Mouse (Mus musculus): ENCODE measurements around the gene Anxa9. TPM values are rescaled to one million over a fixed set of nuclear protein-coding genes. Genes with fewer than 3 reads are reported as not detected.

The Anxa9 gene
- polyA plus RNA-seq, 1 experiment from 2014 or later = 1.2 TPM

DNA sequence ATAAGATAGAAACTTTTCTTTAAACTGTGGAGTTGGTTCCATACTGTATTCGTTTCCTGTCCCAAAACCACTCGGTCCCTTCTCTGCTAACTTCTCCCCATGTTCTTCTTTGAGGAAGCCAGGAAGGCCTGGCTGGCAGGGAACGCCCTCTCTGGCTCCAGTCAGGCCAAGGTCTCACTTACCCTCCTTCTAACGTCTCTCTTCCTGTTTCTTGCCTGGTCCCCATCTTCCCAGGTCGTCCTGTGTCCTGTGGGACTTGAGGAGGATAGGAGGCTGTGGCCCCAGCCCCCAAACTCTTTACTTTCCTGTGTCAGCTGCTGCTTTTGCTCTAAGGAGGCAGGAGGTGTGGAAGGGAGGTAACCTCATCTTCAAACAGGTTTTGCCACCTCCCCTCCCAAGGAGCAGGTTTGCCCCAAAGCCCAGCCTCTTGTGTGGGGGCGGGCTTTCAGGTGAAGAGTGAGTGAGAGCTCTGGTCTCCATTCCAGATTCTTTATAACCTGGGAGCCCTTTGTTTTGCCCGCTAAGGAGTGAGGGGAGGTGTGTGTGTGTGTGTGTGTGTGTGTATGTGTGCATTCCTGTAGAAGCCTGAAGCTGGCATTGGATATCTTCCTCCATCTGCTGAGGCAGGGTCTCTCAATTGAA, 56.1 kb downstream of the Anxa9 start, which contains the start of gene Bnipl:
Gene Bnipl (minus strand): TSS at position 411 of the 642 bp plus-strand sequence.
- Histone ChIP-seq H3K27me3 (ENCODE audit: control insufficient read depth, insufficient read depth, low read length) (no peaks in the 10 kb centered on the region), H3K4me1 (ENCODE audit: control insufficient read depth, insufficient read depth, low read length) (no peaks in the 10 kb centered on the region), H3K27ac (ENCODE audit: low read depth, low read length) (no peak within 1 kb of the TSS), H3K4me3 (ENCODE audit: low read depth, low read length) (no peak within 1 kb of the TSS), H3K9ac (ENCODE audit: low read length) (no peak within 1 kb of the TSS), H3K4me2 (ENCODE audit: low read depth) (no peak within 1 kb of the TSS), H3K9me3 (ENCODE audit: control insufficient read depth, low read length) (no peaks in the 10 kb centered on the region), H3K36me3 (ENCODE audit: control insufficient read depth, insufficient read depth, low read length) (peaks cover 3% of the 10 kb centered on the region; the same call in 1 of the 2 replicates)
- WGBS = 65% methylated on average over 7 of the region's 7 CpGs
- ATAC-seq (ENCODE audit: insufficient read depth, low FRiP score, low TSS enrichment) (no peak), DNase-seq (ENCODE audit: low spot score) (no peak)

DNA sequence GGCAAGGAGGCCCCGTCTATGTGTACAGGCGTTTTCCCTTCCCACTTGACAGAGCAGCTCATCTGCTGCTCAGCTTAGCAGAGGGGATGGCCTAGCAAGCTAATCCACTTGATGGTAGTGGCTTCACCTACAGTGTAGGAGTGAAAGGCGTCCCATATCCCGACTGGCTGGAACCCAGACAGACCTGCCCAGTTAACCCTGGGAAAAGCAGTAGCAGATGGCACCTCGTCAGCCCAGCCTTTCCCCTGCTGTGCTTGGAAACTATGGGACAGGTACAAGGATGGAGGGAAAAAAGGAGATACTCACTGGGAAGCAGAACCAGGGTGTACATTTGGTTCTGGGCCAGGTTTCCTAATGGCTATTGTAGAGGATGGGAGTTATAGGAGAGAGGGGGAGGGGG, 56.6 kb downstream of the Anxa9 start:
- Histone ChIP-seq H3K4me3 (ENCODE audit: low read depth, low read length) (no peak overlapping the region), H3K27me3 (ENCODE audit: control insufficient read depth, insufficient read depth, low read length) (no peaks in the 10 kb centered on the region), H3K4me1 (ENCODE audit: control insufficient read depth, insufficient read depth, low read length) (no peaks in the 10 kb centered on the region), H3K4me2 (ENCODE audit: low read depth) (no peak overlapping the region), H3K36me3 (ENCODE audit: control insufficient read depth, insufficient read depth, low read length) (peaks cover 3% of the 10 kb centered on the region; the same call in 1 of the 2 replicates), H3K9ac (ENCODE audit: low read length) (no peak overlapping the region), H3K27ac (ENCODE audit: low read depth, low read length) (no peak overlapping the region), H3K9me3 (ENCODE audit: control insufficient read depth, low read length) (no peaks in the 10 kb centered on the region)
- 80% methylated on average over 5 of the region's 5 CpGs for WGBS
- ATAC-seq (ENCODE audit: insufficient read depth, low FRiP score, low TSS enrichment) (no peak), DNase-seq (ENCODE audit: low spot score) (no peak)

DNA sequence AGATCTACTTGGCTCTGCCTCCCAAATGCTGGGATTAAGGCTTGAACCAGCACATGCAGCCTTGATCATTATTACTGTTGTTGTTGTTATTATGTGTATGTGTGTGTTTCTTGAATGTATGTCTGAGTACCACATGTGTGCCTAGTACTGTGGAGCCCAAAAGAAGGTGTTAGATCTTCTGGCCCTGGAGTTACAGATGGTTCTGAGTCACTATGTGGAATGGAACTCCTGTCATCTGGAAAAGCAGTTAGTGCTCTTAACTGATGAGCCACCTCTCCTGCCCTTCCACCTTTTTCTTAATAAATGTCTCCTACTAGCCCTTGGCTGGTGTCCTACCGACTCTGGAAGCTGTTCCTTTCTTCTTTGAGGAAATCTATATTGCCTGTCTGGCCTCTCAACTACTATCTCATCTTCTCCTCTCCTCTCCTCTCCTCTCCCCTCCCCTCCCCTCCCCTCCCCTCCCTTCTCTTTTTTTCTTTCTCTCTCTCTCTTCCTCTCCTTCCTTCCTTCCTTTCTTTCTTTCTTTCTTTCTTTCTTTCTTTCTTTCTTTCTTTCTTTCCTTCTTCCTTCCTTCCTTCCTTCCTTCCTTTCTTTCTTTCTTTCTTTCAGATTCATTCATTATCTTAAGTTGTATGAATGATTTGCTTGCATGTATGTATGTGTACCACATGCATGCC, 59.2 kb downstream of the Anxa9 start:
- ATAC-seq (ENCODE audit: insufficient read depth, low FRiP score, low TSS enrichment) (no peak), DNase-seq (ENCODE audit: low spot score) (no peak)
- no peak overlapping the region for H3K4me3 ChIP-seq (ENCODE audit: low read depth, low read length)
- H3K4me2 ChIP-seq (ENCODE audit: low read depth) = no peak overlapping the region
- H3K36me3 ChIP-seq (ENCODE audit: control insufficient read depth, insufficient read depth, low read length) = no peaks in the 10 kb centered on the region
- no peak overlapping the region for H3K27ac ChIP-seq (ENCODE audit: low read depth, low read length)
- H3K9ac ChIP-seq (ENCODE audit: low read length) = no peak overlapping the region
- H3K27me3 ChIP-seq (ENCODE audit: control insufficient read depth, insufficient read depth, low read length) = no peaks in the 10 kb centered on the region
- WGBS = 67% methylated on average over 1 of the region's 1 CpGs
- H3K4me1 ChIP-seq (ENCODE audit: control insufficient read depth, insufficient read depth, low read length) = no peaks in the 10 kb centered on the region
- no peaks in the 10 kb centered on the region for H3K9me3 ChIP-seq (ENCODE audit: control insufficient read depth, low read length)

DNA sequence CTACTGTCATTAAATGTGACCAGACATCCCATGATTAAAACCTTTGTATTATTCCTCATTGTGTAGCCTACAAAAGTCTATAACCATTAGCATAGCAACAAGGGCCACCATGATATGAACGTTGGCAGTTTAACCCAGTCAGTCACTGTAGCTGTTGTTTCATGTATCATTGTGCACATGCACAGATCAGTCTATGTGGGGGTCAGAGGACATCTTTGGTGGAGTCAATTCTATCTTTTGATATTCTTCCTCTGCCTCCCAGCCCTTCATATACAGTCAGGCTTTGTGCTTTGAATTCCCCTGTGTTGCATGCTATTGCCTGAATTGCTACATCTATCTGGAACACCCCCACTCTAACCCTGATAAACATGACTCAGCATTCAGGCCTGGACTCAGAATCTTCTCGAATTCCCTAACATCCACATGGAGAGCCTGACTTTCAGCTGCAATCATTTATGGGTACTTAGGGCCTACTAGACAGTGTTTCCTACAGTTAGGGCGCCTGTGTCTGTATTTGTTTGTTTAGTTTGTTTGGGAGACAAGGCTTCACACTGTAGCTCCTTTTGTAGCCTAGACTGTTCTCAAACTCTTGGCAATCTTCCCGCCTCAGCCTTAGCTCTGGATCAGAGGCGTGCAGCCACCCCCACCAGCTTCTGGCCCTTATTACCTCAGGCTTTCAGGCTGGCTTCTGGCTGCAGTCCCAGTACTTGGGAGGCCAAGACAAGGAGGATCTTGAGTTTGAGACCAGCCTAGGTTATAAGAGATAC, 60.3 kb downstream of the Anxa9 start:
- Histone ChIP-seq H3K9me3 (ENCODE audit: control insufficient read depth, low read length) (no peaks in the 10 kb centered on the region), H3K27me3 (ENCODE audit: control insufficient read depth, insufficient read depth, low read length) (no peaks in the 10 kb centered on the region), H3K4me1 (ENCODE audit: control insufficient read depth, insufficient read depth, low read length) (no peaks in the 10 kb centered on the region), H3K27ac (ENCODE audit: low read depth, low read length) (no peak overlapping the region), H3K4me2 (ENCODE audit: low read depth) (no peak overlapping the region), H3K4me3 (ENCODE audit: low read depth, low read length) (no peak overlapping the region), H3K9ac (ENCODE audit: low read length) (no peak overlapping the region), H3K36me3 (ENCODE audit: control insufficient read depth, insufficient read depth, low read length) (no peaks in the 10 kb centered on the region)
- ATAC-seq (ENCODE audit: insufficient read depth, low FRiP score, low TSS enrichment) = no peak
- WGBS = 89% methylated on average over 5 of the region's 5 CpGs
- DNase-seq (ENCODE audit: low spot score) = no peak

Other genes with a start within 250 kb of the Anxa9 start
- gene Pip5k1a, start 200.2 kb downstream of the Anxa9 start, polyA plus RNA-seq (2014; fragmentation: Nextera tagmentation; extraction: Ambion mirVana) = 12.3 and 13.4 TPM in 2 replicates
- gene Vps72, start 196.2 kb downstream of the Anxa9 start, polyA plus RNA-seq (2014; fragmentation: Nextera tagmentation; extraction: Ambion mirVana) = 243 and 248 TPM in 2 replicates
- 0.57 and 1.0 TPM in 2 replicates for gene Tmod4, start 182.7 kb downstream of the Anxa9 start, polyA plus RNA-seq (2014; fragmentation: Nextera tagmentation; extraction: Ambion mirVana)
- 85.0 and 89.6 TPM in 2 replicates for gene Scnm1, start 173.2 kb downstream of the Anxa9 start, polyA plus RNA-seq (2014; fragmentation: Nextera tagmentation; extraction: Ambion mirVana)
- gene Lysmd1, start 173.1 kb downstream of the Anxa9 start, polyA plus RNA-seq (2014; fragmentation: Nextera tagmentation; extraction: Ambion mirVana) = 15.5 and 17.9 TPM in 2 replicates
- gene Tnfaip8l2, start 164.8 kb downstream of the Anxa9 start, polyA plus RNA-seq (2014; fragmentation: Nextera tagmentation; extraction: Ambion mirVana) = 1.4 and 1.5 TPM in 2 replicates
- 22.5 and 24.4 TPM in 2 replicates for gene Sema6c, start 146.7 kb downstream of the Anxa9 start, polyA plus RNA-seq (2014; fragmentation: Nextera tagmentation; extraction: Ambion mirVana)
- gene Gabpb2, start 89.3 kb downstream of the Anxa9 start, polyA plus RNA-seq (2014; fragmentation: Nextera tagmentation; extraction: Ambion mirVana) = 4.7 and 4.8 TPM in 2 replicates
- 104 and 109 TPM in 2 replicates for gene Cdc42se1, start 78.4 kb downstream of the Anxa9 start, polyA plus RNA-seq (2014; fragmentation: Nextera tagmentation; extraction: Ambion mirVana)
- 173 and 176 TPM in 2 replicates for gene Mllt11, start 75.0 kb downstream of the Anxa9 start, polyA plus RNA-seq (2014; fragmentation: Nextera tagmentation; extraction: Ambion mirVana)
- 0.33 TPM in 1 of 2 replicates, not detected in the other for gene Gm128, start 65.6 kb downstream of the Anxa9 start, polyA plus RNA-seq (2014; fragmentation: Nextera tagmentation; extraction: Ambion mirVana)
- gene Bnipl, start 56.0 kb downstream of the Anxa9 start, polyA plus RNA-seq (2014; fragmentation: Nextera tagmentation; extraction: Ambion mirVana) = 0.31 and 0.54 TPM in 2 replicates
- 46.1 and 48.1 TPM in 2 replicates for gene Mindy1, start 25.8 kb downstream of the Anxa9 start, polyA plus RNA-seq (2014; fragmentation: Nextera tagmentation; extraction: Ambion mirVana)
- 32.4 and 32.9 TPM in 2 replicates for gene Prune1, start 25.1 kb downstream of the Anxa9 start, polyA plus RNA-seq (2014; fragmentation: Nextera tagmentation; extraction: Ambion mirVana)
- 107 and 109 TPM in 2 replicates for gene Cers2, start 7.6 kb upstream of the Anxa9 start, polyA plus RNA-seq (2014; fragmentation: Nextera tagmentation; extraction: Ambion mirVana)
- 67.1 and 68.7 TPM in 2 replicates for gene Setdb1, start 50.0 kb upstream of the Anxa9 start, polyA plus RNA-seq (2014; fragmentation: Nextera tagmentation; extraction: Ambion mirVana)
- gene 4930558C23Rik, start 95.7 kb upstream of the Anxa9 start, polyA plus RNA-seq (2014; fragmentation: Nextera tagmentation; extraction: Ambion mirVana) = not detected in 2 replicates
- gene Arnt, start 127.2 kb upstream of the Anxa9 start, polyA plus RNA-seq (2014; fragmentation: Nextera tagmentation; extraction: Ambion mirVana) = 23.4 and 27.2 TPM in 2 replicates
- gene Ctsk, start 192.1 kb upstream of the Anxa9 start, polyA plus RNA-seq (2014; fragmentation: Nextera tagmentation; extraction: Ambion mirVana) = 7.3 and 8.4 TPM in 2 replicates
- gene Ctss, start 219.6 kb upstream of the Anxa9 start, polyA plus RNA-seq (2014; fragmentation: Nextera tagmentation; extraction: Ambion mirVana) = 8.3 and 8.8 TPM in 2 replicates

All from neural tube, embryonic 11.5 days (tissue).